9 mouse cellular contexts compared by ENCODE assay signal in the genomic region with DNA sequence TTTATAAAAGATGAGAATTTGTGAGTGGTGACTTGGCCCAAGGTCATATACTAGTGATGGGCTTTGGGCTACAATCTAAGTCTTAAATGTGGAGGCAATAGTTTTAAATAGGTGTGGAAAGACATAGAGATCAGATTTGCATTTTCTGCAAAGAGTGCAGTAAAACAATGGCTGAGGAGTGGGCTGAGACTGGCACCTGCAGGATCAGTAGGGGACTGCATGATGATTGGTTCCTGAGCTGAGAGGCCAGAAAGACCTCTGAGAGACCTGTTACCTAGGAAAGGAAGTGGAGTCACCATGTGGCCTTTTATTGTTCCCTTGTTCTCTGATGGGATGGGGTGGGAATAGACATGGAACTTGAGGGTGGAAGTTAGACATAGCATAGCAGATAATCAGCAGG. TPM values are rescaled to one million over a fixed set of nuclear protein-coding genes. Genes with fewer than 3 reads are reported as not detected.
DNase-seq lines count a peak whose midpoint lies in the region; ATAC-seq lines count a peak whose summit lies in the region.
"Had no signal": no experiment of that assay in that cellular context is flagged by ENCODE, and none has a peak within 500 bp of the region (broad histone marks: within the 10 kb centered on the region; RNA-seq: fewer than 3 reads in every experiment).

No protein-coding gene starts in this region.

- peak; percentile 65 for DNase-seq in CD4-positive, CD25-positive, alpha-beta regulatory T cell, adult 2 months (ENCODE audit: low read depth, low spot score)
- DNase-seq in left cerebral cortex, postnatal 4 days = peak; percentile 2
- no peak for DNase-seq in left cerebral cortex, postnatal 36 days (ENCODE audit: low spot score in 2 of 2)
- peak; percentile 52 for DNase-seq in ZHBTc4 (ENCODE audit: low read depth, low spot score)
- peak; percentile 65 for DNase-seq in induced T-regulatory cell, adult 2 months (ENCODE audit: low read depth)
- DNase-seq in ovary, postnatal 14 days (ENCODE audit: low spot score) = no peak
- DNase-seq: liver, embryonic 13.5 days had no signal

- no peak for ATAC-seq in CD4-positive, CD25-positive, alpha-beta regulatory T cell, adult 4 months
- no peak for ATAC-seq in megakaryocyte, adult 5-6 weeks (ENCODE audit: poor library complexity, severe bottlenecking)

- intact Hi-C loops in left cerebral cortex, postnatal 4 days (cut with DNase I) = loop anchor here (10.0 kb wide), 1 partner anchor 968 kb away; no protein-coding TSS in a partner anchor
- intact Hi-C loops in left cerebral cortex, postnatal 36 days (cut with DNase I) = no loop called here

RNA-seq across cellular contexts. Expression of a gene that starts 4.0 kb away (rescaled TPM):
- polyA plus RNA-seq in CD4-positive, CD25-positive, alpha-beta regulatory T cell, adult 4 months (2017; shearing (Covaris generic)) = 10 to 100 TPM; 15.3 to 22.9 TPM
- total RNA-seq in left cerebral cortex, postnatal 4 days (2021) = 10 to 100 TPM; 44.9 to 48.9 TPM
- total RNA-seq in left cerebral cortex, postnatal 36 days (2021) = 10 to 100 TPM; 26.8 to 38.6 TPM
- 353 and 406 TPM in 2 replicates for total RNA-seq in megakaryocyte, adult 5-6 weeks (2015)
- 207 and 221 TPM in 2 replicates for total RNA-seq in megakaryocyte, adult 5-6 weeks (2017)

RNA-seq across cellular contexts. Expression of a gene that starts 45.7 kb away (rescaled TPM):
- polyA plus RNA-seq in CD4-positive, CD25-positive, alpha-beta regulatory T cell, adult 4 months (2017; shearing (Covaris generic)) = 10 to 100 TPM; 39.8 to 45.1 TPM
- total RNA-seq in left cerebral cortex, postnatal 4 days (2021) = 10 to 100 TPM; 33.7 to 38.4 TPM
- 10 to 100 TPM; 40.3 to 53.9 TPM for total RNA-seq in left cerebral cortex, postnatal 36 days (2021)
- total RNA-seq in megakaryocyte, adult 5-6 weeks (2015) = 25.4 and 30.4 TPM in 2 replicates
- total RNA-seq in megakaryocyte, adult 5-6 weeks (2017) = 22.5 and 37.1 TPM in 2 replicates

Comparison
In these comparisons a context has a peak if more than half of its experiments do, and no peak if none do; other contexts are left out.
1. DNase-seq: peak in CD4-positive, CD25-positive, alpha-beta regulatory T cell, adult 2 months (single experiment), left cerebral cortex, postnatal 4 days (single experiment), ZHBTc4 (single experiment) and induced T-regulatory cell, adult 2 months (single experiment); none in left cerebral cortex, postnatal 36 days (0 of 2) and ovary, postnatal 14 days (single experiment).
2. RNA of a gene that starts 4.0 kb away (total RNA-seq): 207 to 406 TPM in megakaryocyte, adult 5-6 weeks; 44.9 to 48.9 TPM in left cerebral cortex, postnatal 4 days and 26.8 to 38.6 TPM in left cerebral cortex, postnatal 36 days; every median in the first group is over 4 times any median in the second.